Mouse (Mus musculus) intestine, embryonic 16.5 days (tissue): ENCODE measurements around the gene Ttc34. TPM values are rescaled to one million over a fixed set of nuclear protein-coding genes. Genes with fewer than 3 reads are reported as not detected.
A peak's percentile ranks its signal among the peaks of the same experiment; 100 is the strongest.

Source experiments
- ATAC-seq: fragments of 200-750 bp; cut with Nextera tagmentation; 2 replicates; pipeline ENCODE4 v1.8.0; 2017; ENCODE audit warnings: moderate TSS enrichment, moderate library complexity
- H3K27ac ChIP-seq: fragments of 300-500 bp; sonication (generic); 2 replicates; pipeline ENCODE4 v1.5.1; 2014; ENCODE audit warnings: mild to moderate bottlenecking, low read length
- H3K27me3 ChIP-seq: fragments of 300-500 bp; sonication (generic); replicated peaks from 2 replicates; pipeline ENCODE4 v1.6.1; 2014; ENCODE audit warnings: low read length, control low read depth, mixed read lengths; ENCODE audit not compliant: control insufficient read depth, insufficient read depth
- H3K36me3 ChIP-seq: fragments of 300-500 bp; sonication (generic); 2 replicates; pipeline ENCODE4 v1.6.1; 2014; ENCODE audit warnings: low read length, control low read depth; ENCODE audit not compliant: control insufficient read depth, insufficient read depth
- H3K4me1 ChIP-seq: fragments of 300-500 bp; sonication (generic); 2 replicates; pipeline ENCODE4 v1.6.1; 2014; ENCODE audit warnings: low read length, control low read depth, mixed read lengths; ENCODE audit not compliant: control insufficient read depth, insufficient read depth
- H3K4me2 ChIP-seq: fragments of 300-500 bp; sonication (generic); 2 replicates; pipeline ENCODE4 v1.6.1; 2014; ENCODE audit warnings: low read depth, low read length, control low read depth
- H3K4me3 ChIP-seq: fragments of 300-500 bp; sonication (generic); 2 replicates; pipeline ENCODE4 v1.5.1; 2014; ENCODE audit warnings: mild to moderate bottlenecking, low read length
- H3K9ac ChIP-seq: fragments of 300-500 bp; sonication (generic); 2 replicates; pipeline ENCODE4 v1.6.1; 2014; ENCODE audit warnings: low read depth, low read length
- H3K9me3 ChIP-seq: fragments of 300-500 bp; sonication (generic); 2 replicates; pipeline ENCODE4 v1.6.1; 2016; ENCODE audit warnings: low read length, control low read depth; ENCODE audit not compliant: control insufficient read depth
- WGBS: fragments of 180-500 bp; shearing (Covaris S2); extraction: QIAGEN DNeasy Blood & Tissue Kit; methylation state at CpG from one replicate; pipeline ENCODE4 v1.1.7; 2014; 5-methylcytosine and 5-hydroxymethylcytosine counted together
- polyA plus RNA-seq: library from polyadenylated mRNA; unstranded; fragments of >200 nt; fragmentation: Nextera tagmentation; extraction: Ambion mirVana; gene quantifications from 2 replicates; pipeline ENCODE4 v1.2.1, GENCODE M21; 2015

Ttc34 gene
- polyA plus RNA-seq, 1 experiment from 2014 or later, result 0.12 TPM

GRCm38 (mm10) chr4:154882014-154882659 is 44.9 kb downstream of the Ttc34 start:
- H3K27ac ChIP-seq, result no peak overlapping the region
- no peaks in the 10 kb centered on the region for H3K9me3 ChIP-seq
- H3K4me2 ChIP-seq, result no peak overlapping the region
- no peak for ATAC-seq
- H3K27me3 ChIP-seq, result 0 out of 2 replicates have a peak, but pooled peaks cover 2% of the 10 kb centered on the region
- H3K4me1 ChIP-seq, result no peaks in the 10 kb centered on the region; the same call in none of the 2 replicates
- H3K9ac ChIP-seq, result 0 out of 2 replicates have a peak overlapping the region, but pooled peaks have one; percentile 0
- WGBS, result 23% methylated on average over 14 of the region's 14 CpGs
- H3K36me3 ChIP-seq, result no peaks in the 10 kb centered on the region
- no peak overlapping the region for H3K4me3 ChIP-seq

GRCm38 (mm10) chr4:154885416-154885815 is 48.2 kb downstream of the Ttc34 start:
- 0 out of 2 replicates have a peak, but pooled peaks cover 2% of the 10 kb centered on the region for H3K27me3 ChIP-seq
- no peak for ATAC-seq
- no peak overlapping the region for H3K4me3 ChIP-seq
- H3K9ac ChIP-seq, result no peak overlapping the region
- 73% methylated on average over 11 of the region's 11 CpGs for WGBS
- no peaks in the 10 kb centered on the region; the same call in 1 of the 2 replicates for H3K4me1 ChIP-seq
- no peaks in the 10 kb centered on the region for H3K36me3 ChIP-seq
- no peak overlapping the region for H3K27ac ChIP-seq
- H3K4me2 ChIP-seq, result no peak overlapping the region
- no peaks in the 10 kb centered on the region for H3K9me3 ChIP-seq

- Histone ChIP-seq H3K9ac (peak overlapping the region; percentile 24; the same call in 1 of the 2 replicates), H3K27me3 (no peaks in the 10 kb centered on the region)
- no peak for ATAC-seq
These were observed 49.8 kb downstream of the Ttc34 start for GRCm38 (mm10) chr4:154886876-154887592.

GRCm38 (mm10) chr4:154887593-154888250 is 50.5 kb downstream of the Ttc34 start:
- H3K4me3 ChIP-seq, result no peak overlapping the region
- H3K4me1 ChIP-seq, result no peaks in the 10 kb centered on the region
- no peaks in the 10 kb centered on the region for H3K27me3 ChIP-seq
- no peaks in the 10 kb centered on the region for H3K9me3 ChIP-seq
- H3K36me3 ChIP-seq, result no peaks in the 10 kb centered on the region
- no peak for ATAC-seq
- WGBS, result 79% methylated on average over 15 of the region's 15 CpGs
- no peak overlapping the region for H3K9ac ChIP-seq
- H3K27ac ChIP-seq, result no peak overlapping the region
- H3K4me2 ChIP-seq, result no peak overlapping the region

More at GRCm38 (mm10) chr4:154886876-154887592, 49.8 kb downstream of the Ttc34 start:
- Histone ChIP-seq H3K36me3 (no peaks in the 10 kb centered on the region), H3K4me3 (no peak overlapping the region), H3K4me2 (no peak overlapping the region), H3K27ac (no peak overlapping the region), H3K9me3 (no peaks in the 10 kb centered on the region), H3K4me1 (no peaks in the 10 kb centered on the region; the same call in 1 of the 2 replicates)
- 70% methylated on average over 13 of the region's 13 CpGs for WGBS

GRCm38 (mm10) chr4:154890887-154891286 is 53.6 kb downstream of the Ttc34 start:
- Histone ChIP-seq H3K4me2 (no peak overlapping the region), H3K9ac (no peak overlapping the region), H3K36me3 (no peaks in the 10 kb centered on the region), H3K4me3 (no peak overlapping the region), H3K9me3 (no peaks in the 10 kb centered on the region), H3K27me3 (no peaks in the 10 kb centered on the region), H3K4me1 (no peaks in the 10 kb centered on the region), H3K27ac (no peak overlapping the region)
- no peak for ATAC-seq
- WGBS, result 85% methylated on average over 14 of the region's 14 CpGs

GRCm38 (mm10) chr4:154895549-154895948 is 58.3 kb downstream of the Ttc34 start:
- Histone ChIP-seq H3K4me2 (no peak overlapping the region), H3K4me1 (peaks cover 15% of the 10 kb centered on the region), H3K4me3 (no peak overlapping the region), H3K27ac (no peak overlapping the region), H3K27me3 (no peaks in the 10 kb centered on the region), H3K9ac (no peak overlapping the region), H3K36me3 (no peaks in the 10 kb centered on the region), H3K9me3 (no peaks in the 10 kb centered on the region)
- 80% methylated on average over 5 of the region's 5 CpGs for WGBS
- no peak for ATAC-seq

- WGBS, result 62% methylated on average over 6 of the region's 6 CpGs
- peak overlapping the region; percentile 65 for H3K4me3 ChIP-seq
- no peak; the same call in 1 of the 2 replicates for ATAC-seq
- H3K36me3 ChIP-seq, result no peaks in the 10 kb centered on the region
- H3K27ac ChIP-seq, result no peak overlapping the region
- peak overlapping the region; percentile 96 for H3K4me2 ChIP-seq
- no peaks in the 10 kb centered on the region for H3K9me3 ChIP-seq
- H3K27me3 ChIP-seq, result no peaks in the 10 kb centered on the region
- peak overlapping the region; percentile 77 for H3K9ac ChIP-seq
- peaks cover 15% of the 10 kb centered on the region for H3K4me1 ChIP-seq
These were observed 60.6 kb downstream of the Ttc34 start for GRCm38 (mm10) chr4:154897676-154898465.

GRCm38 (mm10) chr4:154898506-154899446 is 61.5 kb downstream of the Ttc34 start, which contains the start of gene Fam213b:
Gene Fam213b (minus strand): TSS chr4:154899135.
- H3K4me1 ChIP-seq, result peaks cover 15% of the 10 kb centered on the region
- WGBS, result 3% methylated on average over 43 of the region's 43 CpGs
- H3K4me3 ChIP-seq, result peak within 1 kb of the TSS; percentile 65
- peak; percentile 98 for ATAC-seq
- peak within 1 kb of the TSS; percentile 50 for H3K27ac ChIP-seq
- peak within 1 kb of the TSS; percentile 96 for H3K4me2 ChIP-seq
- peak within 1 kb of the TSS; percentile 77 for H3K9ac ChIP-seq
- H3K36me3 ChIP-seq, result no peaks in the 10 kb centered on the region
- H3K9me3 ChIP-seq, result no peaks in the 10 kb centered on the region
- H3K27me3 ChIP-seq, result no peaks in the 10 kb centered on the region
